Mouse (Mus musculus) small intestine, adult 2 months (tissue): ENCODE data around the gene Sugct.

Experiments used
- CTCF ChIP-seq: fragments of 200-500 bp; IDR thresholded peaks from 2 replicates; pipeline ENCODE4 v1.5.1; 2012; ENCODE audit warnings: low read depth, mild to moderate bottlenecking, control low read depth, inconsistent platforms, low read length, moderate library complexity, mixed read lengths; ENCODE audit not compliant: insufficient replicate concordance, insufficient read length; ENCODE audit errors: extremely low read depth
- POLR2A ChIP-seq: fragments of 200-500 bp; IDR thresholded peaks from 2 replicates; pipeline ENCODE4 v1.6.1; 2012; ENCODE audit warnings: low read depth, mild to moderate bottlenecking, control low read depth, inconsistent platforms, low read length, moderate library complexity

DNA sequence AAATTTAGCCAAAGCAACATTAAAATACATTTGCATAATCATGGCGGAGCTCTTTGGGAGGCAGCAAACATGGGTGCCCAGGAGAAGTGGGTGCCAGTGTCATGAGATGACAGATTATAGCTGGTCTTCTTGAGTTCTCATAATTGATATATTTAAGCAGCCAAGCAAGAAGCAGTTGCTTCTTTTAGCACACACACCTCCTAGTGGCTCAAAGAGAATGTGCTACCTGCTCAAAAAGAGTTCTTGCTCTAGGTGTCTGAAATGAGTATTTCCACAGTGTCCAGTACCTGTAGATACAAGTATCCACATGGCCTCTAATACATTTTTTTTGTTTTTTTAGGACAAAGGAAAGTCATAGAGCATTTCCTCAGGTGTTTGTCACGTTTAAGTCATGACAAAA, 655.6 kb downstream of the Sugct start:
- TF ChIP-seq CTCF = no peak
- TF ChIP-seq POLR2A = no peak
